ENCODE assay signal across 8 mouse cellular contexts in genomic region chr12:107931476-107931875, GRCm38 (mm10).
DNase-seq lines count a peak whose midpoint lies in the region; ATAC-seq and TF ChIP-seq lines count a peak whose summit lies in the region.
"Had no signal": no experiment of that assay in that cellular context is flagged by ENCODE, and none has a peak within 500 bp of the region (broad histone marks: within the 10 kb centered on the region; RNA-seq: fewer than 3 reads in every experiment).

No protein-coding gene starts in this region.

- 73% methylated on average over 5 of the region's 5 CpGs for WGBS in hindbrain, embryonic 14.5 days
- WGBS in hindbrain, embryonic 16.5 days: 67% methylated on average over 5 of the region's 5 CpGs
- 67% methylated on average over 5 of the region's 5 CpGs for WGBS in forebrain, embryonic 12.5 days
- WGBS in midbrain, embryonic 14.5 days: 75% methylated on average over 5 of the region's 5 CpGs

- TF ChIP-seq CTCF in left cerebral cortex, adult 2 months (IDR thresholded peaks at IDR 0.05): no peak

- no peak overlapping the region for H3K4me2 ChIP-seq in hindbrain, embryonic 14.5 days (replicated peaks)
- no peak overlapping the region for H3K4me2 ChIP-seq in hindbrain, embryonic 16.5 days (ENCODE audit: low read length)
- peak overlapping the region; percentile 9; the same call in 1 of the 2 replicates for H3K4me2 ChIP-seq in forebrain, embryonic 12.5 days
- no peak overlapping the region for H3K4me2 ChIP-seq in midbrain, embryonic 14.5 days (ENCODE audit: low read length)

- H3K4me3 ChIP-seq in hindbrain, embryonic 14.5 days (replicated peaks; ENCODE audit: low read length): no peak overlapping the region
- H3K4me3 ChIP-seq in hindbrain, embryonic 16.5 days (ENCODE audit: low read length): no peak overlapping the region
- H3K4me3 ChIP-seq in forebrain, embryonic 12.5 days (replicated peaks): no peak overlapping the region
- H3K4me3 ChIP-seq in midbrain, embryonic 14.5 days (replicated peaks; ENCODE audit: low read depth, low read length): no peak overlapping the region
- no peak overlapping the region for H3K4me3 ChIP-seq in left cerebral cortex, adult 2 months

- 0 out of 2 replicates have a peak overlapping the region, but pooled peaks have one; percentile 33 for H3K27ac ChIP-seq in hindbrain, embryonic 14.5 days
- no peak overlapping the region for H3K27ac ChIP-seq in hindbrain, embryonic 16.5 days (ENCODE audit: low read depth, low read length)
- H3K27ac ChIP-seq in forebrain, embryonic 12.5 days: peak overlapping the region; percentile 85
- peak overlapping the region; percentile 41; the same call in 1 of the 2 replicates for H3K27ac ChIP-seq in midbrain, embryonic 14.5 days (replicated peaks; ENCODE audit: low read depth, low read length)
- no peak overlapping the region for H3K27ac ChIP-seq in left cerebral cortex, adult 2 months

- H3K4me1 ChIP-seq in hindbrain, embryonic 14.5 days (replicated peaks; ENCODE audit: control insufficient read depth, insufficient read depth, low read length): peaks cover 78% of the 10 kb centered on the region
- peaks cover 55% of the 10 kb centered on the region for H3K4me1 ChIP-seq in hindbrain, embryonic 16.5 days (ENCODE audit: control insufficient read depth, insufficient read depth, low read depth, low read length)
- H3K4me1 ChIP-seq in forebrain, embryonic 12.5 days: peaks cover 98% of the 10 kb centered on the region
- H3K4me1 ChIP-seq in midbrain, embryonic 14.5 days (ENCODE audit: control insufficient read depth, insufficient read depth, low read length): peaks cover 78% of the 10 kb centered on the region

- H3K27me3 ChIP-seq in hindbrain, embryonic 14.5 days (ENCODE audit: control insufficient read depth, insufficient read depth, low read length): no peaks in the 10 kb centered on the region
- no peaks in the 10 kb centered on the region for H3K27me3 ChIP-seq in hindbrain, embryonic 16.5 days (replicated peaks; ENCODE audit: control insufficient read depth, insufficient read depth, low read length)
- H3K27me3 ChIP-seq in forebrain, embryonic 12.5 days: no peaks in the 10 kb centered on the region
- H3K27me3 ChIP-seq in midbrain, embryonic 14.5 days (ENCODE audit: control insufficient read depth, insufficient read depth, low read length): no peaks in the 10 kb centered on the region

- no peak for DNase-seq in hindbrain, embryonic 14.5 days (ENCODE audit: low spot score)
- peak; percentile 7 for DNase-seq in NIH3T3 (ENCODE audit: low read depth)
- no peak for DNase-seq in midbrain, embryonic 14.5 days
- DNase-seq in yolk sac, embryonic 10.5 days (ENCODE audit: low spot score): no peak
- no peak for DNase-seq in left cerebral cortex, adult 2 months (ENCODE audit: extremely low spot score in 1 of 2, low spot score in 2 of 2)

- H3K36me3 ChIP-seq in hindbrain, embryonic 14.5 days (replicated peaks; ENCODE audit: control insufficient read depth, insufficient read depth): no peaks in the 10 kb centered on the region
- H3K36me3 ChIP-seq in hindbrain, embryonic 16.5 days (ENCODE audit: control insufficient read depth, insufficient read depth, low read length): no peaks in the 10 kb centered on the region
- no peaks in the 10 kb centered on the region; the same call in 1 of the 2 replicates for H3K36me3 ChIP-seq in forebrain, embryonic 12.5 days (replicated peaks)
- no peaks in the 10 kb centered on the region for H3K36me3 ChIP-seq in midbrain, embryonic 14.5 days (ENCODE audit: control insufficient read depth, insufficient read depth, low read length)
- H3K36me3 ChIP-seq: G1E had no signal

- intact Hi-C loops in left cerebral cortex, adult 2 months (cut with DNase I): loop anchor here (2.0 kb wide), 1 partner anchor 21 kb away; no protein-coding TSS in a partner anchor

- no peak for ATAC-seq in hindbrain, embryonic 14.5 days (ENCODE audit: low FRiP score)
- ATAC-seq in hindbrain, embryonic 16.5 days: no peak
- ATAC-seq in forebrain, embryonic 12.5 days (ENCODE audit: low FRiP score): no peak
- no peak for ATAC-seq in midbrain, embryonic 14.5 days (ENCODE audit: low FRiP score, low TSS enrichment)

- no peak overlapping the region for H3K9ac ChIP-seq in hindbrain, embryonic 14.5 days
- no peak overlapping the region for H3K9ac ChIP-seq in hindbrain, embryonic 16.5 days (ENCODE audit: low read depth, low read length)
- no peak overlapping the region for H3K9ac ChIP-seq in forebrain, embryonic 12.5 days
- no peak overlapping the region for H3K9ac ChIP-seq in midbrain, embryonic 14.5 days (replicated peaks; ENCODE audit: low read length)

- no peaks in the 10 kb centered on the region for H3K9me3 ChIP-seq in hindbrain, embryonic 14.5 days (ENCODE audit: control insufficient read depth, low read length)
- H3K9me3 ChIP-seq in hindbrain, embryonic 16.5 days (ENCODE audit: control insufficient read depth, low read length): no peaks in the 10 kb centered on the region
- H3K9me3 ChIP-seq in forebrain, embryonic 12.5 days: no peaks in the 10 kb centered on the region
- H3K9me3 ChIP-seq in midbrain, embryonic 14.5 days (ENCODE audit: control insufficient read depth, low read length): no peaks in the 10 kb centered on the region

Comparison
In these comparisons a context has a peak if more than half of its experiments do, and no peak if none do; other contexts are left out.
1. H3K27ac ChIP-seq: peak in hindbrain, embryonic 14.5 days (single experiment), forebrain, embryonic 12.5 days (single experiment) and midbrain, embryonic 14.5 days (single experiment); none in hindbrain, embryonic 16.5 days (single experiment) and left cerebral cortex, adult 2 months (single experiment).